Mouse (Mus musculus) embryonic facial prominence, embryonic 14.5 days (tissue): ENCODE data around the gene Ano5. TPM values are rescaled to one million over a fixed set of nuclear protein-coding genes. Genes with fewer than 3 reads are reported as not detected.

Experiments
- ATAC-seq: fragments of 200-750 bp; cut with Nextera tagmentation; 2 replicates; pipeline ENCODE4 v1.8.0; 2017; ENCODE audit warnings: low read depth, moderate number of reproducible peaks, moderate TSS enrichment
- DNase-seq: peaks from one replicate; pipeline ENCODE4 v3.0.0-alpha.2; 2015; ENCODE audit warnings: low spot score
- H3K27ac ChIP-seq: fragments of 300-500 bp; sonication (generic); replicated peaks from 2 replicates; pipeline ENCODE4 v1.5.1; 2014; ENCODE audit warnings: low read depth, mild to moderate bottlenecking, low read length, moderate library complexity
- H3K27me3 ChIP-seq: fragments of 300-500 bp; sonication (generic); replicated peaks from 2 replicates; pipeline ENCODE4 v1.6.1; 2014; ENCODE audit warnings: low read length; ENCODE audit not compliant: control insufficient read depth, insufficient read depth
- H3K36me3 ChIP-seq: fragments of 300-500 bp; sonication (generic); 2 replicates; pipeline ENCODE4 v1.6.1; 2014; ENCODE audit warnings: low read length, mixed read lengths; ENCODE audit not compliant: control insufficient read depth, insufficient read depth
- H3K4me1 ChIP-seq: fragments of 300-500 bp; sonication (generic); 2 replicates; pipeline ENCODE4 v1.6.1; 2014; ENCODE audit warnings: antibody characterized with exemption, low read length; ENCODE audit not compliant: control insufficient read depth, insufficient read depth
- H3K4me2 ChIP-seq: fragments of 300-500 bp; sonication (generic); 2 replicates; pipeline ENCODE4 v1.6.1; 2014; ENCODE audit warnings: low read depth, mild to moderate bottlenecking, low read length, moderate library complexity, mixed read lengths
- H3K4me3 ChIP-seq: fragments of 300-500 bp; sonication (generic); 2 replicates; pipeline ENCODE4 v1.5.1; 2014; ENCODE audit warnings: low read depth, mild to moderate bottlenecking, low read length
- H3K9ac ChIP-seq: fragments of 300-500 bp; sonication (generic); 2 replicates; pipeline ENCODE4 v1.6.1; 2014; ENCODE audit warnings: low read depth, mild to moderate bottlenecking, low read length, moderate library complexity, mixed read lengths
- H3K9me3 ChIP-seq: fragments of 300-500 bp; sonication (generic); 2 replicates; pipeline ENCODE4 v1.6.1; 2016; ENCODE audit warnings: low read length; ENCODE audit not compliant: control insufficient read depth
- WGBS: fragments of 180-500 bp; shearing (Covaris S2); extraction: QIAGEN DNeasy Blood & Tissue Kit; methylation state at CpG from one replicate; pipeline ENCODE4 v1.1.7; 2014; 5-methylcytosine and 5-hydroxymethylcytosine counted together
- polyA plus RNA-seq: library from polyadenylated mRNA; unstranded; fragments of >200 nt; fragmentation: Nextera tagmentation; extraction: Ambion mirVana; gene quantifications from 2 replicates; pipeline ENCODE4 v1.2.1, GENCODE M21; 2014

Gene Ano5
- polyA plus RNA-seq, 1 experiment from 2014 or later: 0.84 TPM

- no peak overlapping the region for H3K27ac ChIP-seq
- peak overlapping the region; percentile 4 for H3K4me2 ChIP-seq
- H3K4me3 ChIP-seq: peak overlapping the region; percentile 8; the same call in 1 of the 2 replicates
- DNase-seq (no peak), ATAC-seq (no peak)
- 4% methylated on average over 11 of the region's 11 CpGs for WGBS
- H3K36me3 ChIP-seq: no peaks in the 10 kb centered on the region
- no peaks in the 10 kb centered on the region for H3K9me3 ChIP-seq
- H3K4me1 ChIP-seq: no peaks in the 10 kb centered on the region
- H3K9ac ChIP-seq: no peak overlapping the region
- H3K27me3 ChIP-seq: peaks cover 90% of the 10 kb centered on the region
These were observed 114.9 kb downstream of the Ano5 start for GRCm38 (mm10) chr7:51625591-51626255.

- H3K4me1 ChIP-seq: no peaks in the 10 kb centered on the region
- DNase-seq: no peak
- 3% methylated on average over 16 of the region's 16 CpGs for WGBS
- H3K9me3 ChIP-seq: no peaks in the 10 kb centered on the region
- peak overlapping the region; percentile 31; the same call in 1 of the 2 replicates for H3K4me2 ChIP-seq
- H3K27ac ChIP-seq: peak overlapping the region; percentile 33; the same call in 1 of the 2 replicates
- no peak overlapping the region; the same call in 1 of the 2 replicates for H3K9ac ChIP-seq
- peaks cover 91% of the 10 kb centered on the region for H3K27me3 ChIP-seq
- H3K4me3 ChIP-seq: no peak overlapping the region
- ATAC-seq: no peak
- H3K36me3 ChIP-seq: no peaks in the 10 kb centered on the region
These were observed 115.7 kb downstream of the Ano5 start for GRCm38 (mm10) chr7:51626451-51627000.

- peak overlapping the region; percentile 31; the same call in 1 of the 2 replicates for H3K4me2 ChIP-seq
- no peaks in the 10 kb centered on the region for H3K36me3 ChIP-seq
- H3K27ac ChIP-seq: peak overlapping the region; percentile 33; the same call in 1 of the 2 replicates
- H3K9me3 ChIP-seq: no peaks in the 10 kb centered on the region
- H3K27me3 ChIP-seq: peaks cover 85% of the 10 kb centered on the region
- H3K4me3 ChIP-seq: peak overlapping the region; percentile 10; the same call in 1 of the 2 replicates
- no peak overlapping the region; the same call in 1 of the 2 replicates for H3K9ac ChIP-seq
- no peaks in the 10 kb centered on the region for H3K4me1 ChIP-seq
- DNase-seq (peak; percentile 57), ATAC-seq (peak; percentile 83)
- WGBS: 2% methylated on average over 26 of the region's 26 CpGs
These were observed 116.3 kb downstream of the Ano5 start for GRCm38 (mm10) chr7:51627001-51627631.

- ATAC-seq: no peak
- H3K27me3 ChIP-seq: peaks cover 85% of the 10 kb centered on the region
- no peak overlapping the region for H3K4me3 ChIP-seq
- H3K9me3 ChIP-seq: no peaks in the 10 kb centered on the region
- no peaks in the 10 kb centered on the region for H3K36me3 ChIP-seq
- H3K9ac ChIP-seq: no peak overlapping the region
- no peak for DNase-seq
- H3K27ac ChIP-seq: no peak overlapping the region
- 4% methylated on average over 9 of the region's 9 CpGs for WGBS
- no peaks in the 10 kb centered on the region for H3K4me1 ChIP-seq
- peak overlapping the region; percentile 31; the same call in 1 of the 2 replicates for H3K4me2 ChIP-seq
These were observed 116.8 kb downstream of the Ano5 start for GRCm38 (mm10) chr7:51627666-51628065.

- Histone ChIP-seq H3K4me3 (no peak overlapping the region), H3K4me1 (no peaks in the 10 kb centered on the region), H3K9me3 (no peaks in the 10 kb centered on the region), H3K9ac (no peak overlapping the region), H3K36me3 (no peaks in the 10 kb centered on the region), H3K27ac (no peak overlapping the region), H3K4me2 (no peak overlapping the region), H3K27me3 (peaks cover 86% of the 10 kb centered on the region)
- no peak for DNase-seq
- ATAC-seq: no peak
- 4% methylated on average over 9 of the region's 9 CpGs for WGBS
These were observed 117.5 kb downstream of the Ano5 start for GRCm38 (mm10) chr7:51628349-51628748.

- H3K27me3 ChIP-seq: peaks cover 79% of the 10 kb centered on the region
- H3K27ac ChIP-seq: no peak overlapping the region
- no peaks in the 10 kb centered on the region for H3K9me3 ChIP-seq
- no peaks in the 10 kb centered on the region for H3K4me1 ChIP-seq
- no peak overlapping the region for H3K4me2 ChIP-seq
- ATAC-seq (no peak), DNase-seq (no peak)
- no peaks in the 10 kb centered on the region for H3K36me3 ChIP-seq
- H3K4me3 ChIP-seq: no peak overlapping the region
- WGBS: 2% methylated on average over 3 of the region's 3 CpGs
- no peak overlapping the region for H3K9ac ChIP-seq
These were observed 118.4 kb downstream of the Ano5 start for GRCm38 (mm10) chr7:51629206-51629605.

GRCm38 (mm10) chr7:51631171-51631570, 120.3 kb downstream of the Ano5 start:
- Histone ChIP-seq H3K4me3 (no peak overlapping the region), H3K27me3 (peaks cover 59% of the 10 kb centered on the region), H3K9ac (no peak overlapping the region), H3K36me3 (no peaks in the 10 kb centered on the region), H3K4me1 (no peaks in the 10 kb centered on the region), H3K9me3 (no peaks in the 10 kb centered on the region), H3K27ac (no peak overlapping the region), H3K4me2 (no peak overlapping the region)
- ATAC-seq (no peak), DNase-seq (no peak)
- WGBS: 55% methylated on average over 3 of the region's 3 CpGs

- Histone ChIP-seq H3K9ac (no peak overlapping the region), H3K4me2 (no peak overlapping the region), H3K4me3 (no peak overlapping the region), H3K27ac (no peak overlapping the region), H3K27me3 (peaks cover 45% of the 10 kb centered on the region), H3K4me1 (no peaks in the 10 kb centered on the region), H3K36me3 (no peaks in the 10 kb centered on the region), H3K9me3 (no peaks in the 10 kb centered on the region)
- DNase-seq: peak; percentile 10
- peak; percentile 87 for ATAC-seq
- WGBS: 5% methylated on average over 9 of the region's 9 CpGs
These were observed 121.9 kb downstream of the Ano5 start for GRCm38 (mm10) chr7:51632543-51633229.
